Mouse (Mus musculus) stomach, postnatal 0 days (tissue): ENCODE results near the gene Celf1.

Experiments used
- CTCF ChIP-seq: IDR thresholded peaks from 2 replicates; pipeline ENCODE4 v1.5.1; 2016; ENCODE audit warnings: antibody characterized with exemption, low read depth, mild to moderate bottlenecking, moderate library complexity
- EP300 ChIP-seq: optimal IDR thresholded peaks from 2 replicates; pipeline ENCODE3; 2016; ENCODE audit warnings: antibody characterized with exemption

DNA sequence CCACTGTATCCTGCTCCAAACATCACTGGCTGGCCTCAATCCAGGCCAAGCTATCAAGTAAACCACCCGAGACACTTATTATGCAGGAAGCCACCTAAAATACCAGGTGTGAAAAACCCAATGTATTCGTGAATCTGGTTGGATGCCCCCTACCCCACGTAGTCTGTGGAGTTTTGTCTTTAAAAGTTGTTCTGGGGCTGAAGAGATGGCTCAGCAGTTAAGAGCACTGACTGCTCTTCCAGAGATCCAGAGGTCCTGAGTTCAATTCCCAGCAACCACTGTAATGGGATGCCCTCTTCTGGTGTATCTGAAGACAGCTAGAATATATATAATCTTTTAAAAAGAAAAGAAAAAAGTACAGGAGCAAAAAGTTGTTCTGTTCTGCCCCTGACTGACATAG lies 1.8 kb upstream of the Celf1 start:
- TF ChIP-seq CTCF = no peak
- TF ChIP-seq EP300 = no peak
